In the genomic region with DNA sequence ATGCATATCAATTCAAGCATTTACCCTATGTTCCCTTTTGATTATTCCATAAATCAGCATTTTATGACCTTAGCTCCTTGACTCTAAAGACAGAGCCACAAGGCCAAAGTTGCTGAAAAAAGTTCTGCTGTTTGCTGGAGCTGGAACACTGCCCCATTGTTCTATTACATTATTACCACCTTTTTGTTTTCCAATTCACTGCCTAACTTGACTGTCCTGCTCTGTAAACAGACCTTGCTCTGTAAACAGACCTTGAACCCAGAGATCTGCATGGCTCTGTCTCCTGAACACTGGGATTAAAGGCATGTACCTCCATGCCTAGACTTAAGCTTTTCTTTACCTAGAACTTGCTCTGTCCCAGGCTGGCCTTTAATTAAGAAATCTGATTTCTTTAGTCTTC, we compare ENCODE assay signal across 28 mouse cellular contexts. TPM values are rescaled to one million over a fixed set of nuclear protein-coding genes. Genes with fewer than 3 reads are reported as not detected.
DNase-seq lines count a peak whose midpoint lies in the region; ATAC-seq and TF ChIP-seq lines count a peak whose summit lies in the region.
"Had no signal": no experiment of that assay in that cellular context is flagged by ENCODE, and none has a peak within 500 bp of the region (broad histone marks: within the 10 kb centered on the region; RNA-seq: fewer than 3 reads in every experiment).

No protein-coding gene starts in this region.

- no peaks in the 10 kb centered on the region for H3K27me3 ChIP-seq in kidney, embryonic 15.5 days
- H3K27me3 ChIP-seq in liver, embryonic 13.5 days, result no peaks in the 10 kb centered on the region
- H3K27me3 ChIP-seq in liver, postnatal 0 days (ENCODE audit: insufficient read depth, low read length), result no peaks in the 10 kb centered on the region
- H3K27me3 ChIP-seq: embryonic facial prominence, embryonic 13.5 days; forebrain, embryonic 12.5 days; heart, embryonic 13.5 days had no signal

- no peak overlapping the region for H3K4me2 ChIP-seq in kidney, embryonic 15.5 days
- H3K4me2 ChIP-seq in liver, embryonic 13.5 days, result no peak overlapping the region
- no peak overlapping the region for H3K4me2 ChIP-seq in liver, postnatal 0 days (ENCODE audit: low read depth, low read length)
- H3K4me2 ChIP-seq: embryonic facial prominence, embryonic 13.5 days; forebrain, embryonic 12.5 days; heart, embryonic 13.5 days; hindbrain, embryonic 14.5 days had no signal

- H3K4me1 ChIP-seq in kidney, embryonic 15.5 days, result no peaks in the 10 kb centered on the region
- H3K4me1 ChIP-seq in liver, embryonic 13.5 days (replicated peaks), result no peaks in the 10 kb centered on the region
- 0 out of 2 replicates have a peak, but pooled peaks cover 3% of the 10 kb centered on the region for H3K4me1 ChIP-seq in liver, postnatal 0 days (ENCODE audit: insufficient read depth)
- H3K4me1 ChIP-seq: embryonic facial prominence, embryonic 10.5 days; embryonic facial prominence, embryonic 13.5 days; forebrain, embryonic 12.5 days had no signal

- TF ChIP-seq EP300 in liver, postnatal 0 days (IDR thresholded peaks at IDR 0.05; ENCODE audit: low read depth), result no peak

- no peak for TF ChIP-seq CTCF in liver, postnatal 0 days (IDR thresholded peaks at IDR 0.05; ENCODE audit: low read depth)

- no peak overlapping the region for H3K4me3 ChIP-seq in kidney, embryonic 15.5 days (replicated peaks)
- H3K4me3 ChIP-seq in liver, embryonic 13.5 days (replicated peaks), result no peak overlapping the region
- H3K4me3 ChIP-seq in liver, postnatal 0 days (ENCODE audit: low read depth, low read length), result no peak overlapping the region
- H3K4me3 ChIP-seq: embryonic facial prominence, embryonic 10.5 days; embryonic facial prominence, embryonic 13.5 days; erythroblast, embryonic 14.5 days; forebrain, embryonic 12.5 days; heart, adult 2 months; heart, embryonic 10.5 days; heart, embryonic 13.5 days had no signal

- 0 out of 2 replicates have a peak, but pooled peaks cover 3% of the 10 kb centered on the region for H3K9me3 ChIP-seq in kidney, embryonic 15.5 days (replicated peaks)
- no peaks in the 10 kb centered on the region for H3K9me3 ChIP-seq in liver, embryonic 13.5 days (replicated peaks)
- H3K9me3 ChIP-seq in liver, postnatal 0 days (ENCODE audit: low read length), result peaks cover 7% of the 10 kb centered on the region; the same call in 1 of the 2 replicates
- H3K9me3 ChIP-seq: embryonic facial prominence, embryonic 10.5 days; embryonic facial prominence, embryonic 13.5 days; heart, embryonic 10.5 days had no signal

- H3K27ac ChIP-seq in kidney, embryonic 15.5 days, result no peak overlapping the region
- H3K27ac ChIP-seq in liver, embryonic 13.5 days, result no peak overlapping the region
- no peak overlapping the region for H3K27ac ChIP-seq in liver, postnatal 0 days (ENCODE audit: low read depth)
- H3K27ac ChIP-seq: embryonic facial prominence, embryonic 10.5 days; embryonic facial prominence, embryonic 13.5 days; forebrain, embryonic 12.5 days; heart, adult 2 months; heart, embryonic 10.5 days; heart, embryonic 13.5 days; hindbrain, embryonic 14.5 days; hindbrain, postnatal 0 days had no signal

- H3K9ac ChIP-seq in kidney, embryonic 15.5 days, result no peak overlapping the region
- H3K9ac ChIP-seq in liver, embryonic 13.5 days, result no peak overlapping the region
- no peak overlapping the region for H3K9ac ChIP-seq in liver, postnatal 0 days (replicated peaks)
- H3K9ac ChIP-seq: embryonic facial prominence, embryonic 13.5 days; forebrain, embryonic 12.5 days; heart, embryonic 13.5 days; hindbrain, embryonic 14.5 days had no signal

- no peak for ATAC-seq in kidney, embryonic 15.5 days (replicated peaks; ENCODE audit: low FRiP score)
- ATAC-seq in liver, embryonic 13.5 days (ENCODE audit: low read depth), result 0 out of 2 replicates have a peak, but pooled peaks have one; percentile 43
- ATAC-seq in liver, postnatal 0 days, result no peak
- ATAC-seq: CD4-positive, CD25-positive, alpha-beta regulatory T cell, adult 4 months; forebrain, embryonic 16.5 days; hindbrain, postnatal 0 days had no signal

- no peaks in the 10 kb centered on the region for H3K36me3 ChIP-seq in kidney, embryonic 15.5 days
- H3K36me3 ChIP-seq in liver, embryonic 13.5 days, result no peaks in the 10 kb centered on the region
- H3K36me3 ChIP-seq in liver, postnatal 0 days (replicated peaks; ENCODE audit: insufficient read depth, low read length), result no peaks in the 10 kb centered on the region
- H3K36me3 ChIP-seq: embryonic facial prominence, embryonic 10.5 days; embryonic facial prominence, embryonic 13.5 days; forebrain, embryonic 12.5 days; heart, embryonic 10.5 days; heart, embryonic 13.5 days had no signal

- peak; percentile 28 for DNase-seq in kidney, adult 9 months
- no peak for DNase-seq in liver, embryonic 13.5 days
- no peak for DNase-seq in liver, postnatal 0 days
- peak; percentile 28 for DNase-seq in yolk sac, embryonic 10.5 days (ENCODE audit: low spot score)
- no peak for DNase-seq in cerebellum, adult 9-10 months
- DNase-seq: adrenal gland, adult 2 months; adrenal gland, postnatal 14 days; cerebellum, adult 11 months; cerebellum, adult 2 months; cerebellum, postnatal 10 days; cerebellum, postnatal 36 days; embryo, embryonic 11 days; gastrocnemius, postnatal 10 days; gastrocnemius, postnatal 36 days; heart, adult 2 months; heart, postnatal 14 days; heart, postnatal 4 days had no signal

RNA-seq across cellular contexts. Expression of a gene that starts 36.2 kb away (rescaled TPM):
- 3.1 and 3.2 TPM in 2 replicates for polyA plus RNA-seq in kidney, embryonic 15.5 days (2015; fragmentation: Nextera tagmentation; extraction: Ambion mirVana)
- 1.2 and 1.4 TPM in 2 replicates for polyA plus RNA-seq in liver, embryonic 13.5 days (2015; fragmentation: Nextera tagmentation; extraction: Ambion mirVana)
- 1.4 and 1.6 TPM in 2 replicates for polyA plus RNA-seq in liver, postnatal 0 days (2015; fragmentation: Nextera tagmentation; extraction: Ambion mirVana)

Comparison
In these comparisons a context has a peak if more than half of its experiments do, and no peak if none do; other contexts are left out.
1. DNase-seq: peak in kidney, adult 9 months (single experiment) and yolk sac, embryonic 10.5 days (single experiment); none in liver, embryonic 13.5 days (single experiment), liver, postnatal 0 days (single experiment) and cerebellum, adult 9-10 months (single experiment).